Mouse (Mus musculus) forebrain, embryonic 15.5 days (tissue): ENCODE results near the gene Riox1. TPM values are rescaled to one million over a fixed set of nuclear protein-coding genes. Genes with fewer than 3 reads are reported as not detected.

Experiments
- ATAC-seq: fragments of 200-750 bp; cut with Nextera tagmentation; replicated peaks from 2 replicates; pipeline ENCODE4 v1.8.0; 2017; ENCODE audit warnings: mild to moderate bottlenecking, moderate TSS enrichment, moderate library complexity
- H3K27ac ChIP-seq: fragments of 300-500 bp; sonication (generic); replicated peaks from 2 replicates; pipeline ENCODE4 v1.5.1; 2015; ENCODE audit warnings: mild to moderate bottlenecking, inconsistent platforms
- H3K27me3 ChIP-seq: fragments of 300-500 bp; sonication (generic); 2 replicates; pipeline ENCODE4 v1.6.1; 2015; ENCODE audit warnings: inconsistent platforms
- H3K36me3 ChIP-seq: fragments of 300-500 bp; sonication (generic); 2 replicates; pipeline ENCODE4 v1.6.1; 2015; ENCODE audit warnings: mild to moderate bottlenecking, inconsistent platforms
- H3K4me1 ChIP-seq: fragments of 300-500 bp; sonication (generic); 2 replicates; pipeline ENCODE4 v1.6.1; 2015; ENCODE audit warnings: inconsistent platforms
- H3K4me2 ChIP-seq: fragments of 300-500 bp; sonication (generic); replicated peaks from 2 replicates; pipeline ENCODE4 v1.6.1; 2015; ENCODE audit warnings: mild to moderate bottlenecking, inconsistent platforms
- H3K4me3 ChIP-seq: fragments of 300-500 bp; sonication (generic); 2 replicates; pipeline ENCODE4 v1.5.1; 2015; ENCODE audit warnings: mild to moderate bottlenecking, inconsistent platforms
- H3K9ac ChIP-seq: fragments of 300-500 bp; sonication (generic); replicated peaks from 2 replicates; pipeline ENCODE4 v1.6.1; 2015; ENCODE audit warnings: mild to moderate bottlenecking, inconsistent platforms
- H3K9me3 ChIP-seq: fragments of 300-500 bp; sonication (generic); 2 replicates; pipeline ENCODE4 v1.6.1; 2016; ENCODE audit warnings: inconsistent platforms
- WGBS: fragments of 180-500 bp; shearing (Covaris S2); methylation state at CpG from one replicate; pipeline ENCODE4 v1.1.7; 2015; ENCODE audit warnings: mixed read lengths; 5-methylcytosine and 5-hydroxymethylcytosine counted together
- polyA plus RNA-seq: library from polyadenylated mRNA; unstranded; fragments of >200 nt; fragmentation: Nextera tagmentation; extraction: Ambion mirVana; gene quantifications from 2 replicates; pipeline ENCODE4 v1.2.1, GENCODE M21; 2015

Gene Riox1
- polyA plus RNA-seq = 13.0 and 13.7 TPM in 2 replicates

- peaks cover 31% of the 10 kb centered on the region for H3K4me1 ChIP-seq
Observed at GRCm38 (mm10) chr12:83950493-83950839, at the start of gene Riox1. Gene Riox1, plus strand, starts transcription at chr12:83950608.

DNA sequence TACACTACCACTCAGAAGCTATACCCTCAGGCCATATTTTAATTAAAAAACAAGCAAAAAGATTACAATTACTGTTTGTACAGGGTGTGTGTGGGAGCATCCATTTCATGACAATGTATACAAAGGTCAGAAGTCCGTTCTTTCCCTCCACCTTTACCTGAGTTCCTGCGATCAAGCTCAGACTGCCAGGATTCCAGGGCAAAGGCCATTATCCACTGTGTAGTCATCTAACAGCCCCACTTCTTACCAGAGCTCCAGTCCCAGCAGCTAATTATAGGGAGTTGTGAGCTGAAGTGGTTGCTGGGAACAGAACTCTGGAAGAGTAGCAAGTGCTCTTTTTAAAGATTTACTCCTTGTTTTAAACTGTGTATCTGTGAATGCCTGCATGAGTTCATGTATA lies 40.0 kb upstream of the Riox1 start:
- 90% methylated on average over 2 of the region's 2 CpGs for WGBS
- H3K27ac ChIP-seq = no peak overlapping the region
- ATAC-seq = no peak
- H3K9ac ChIP-seq = no peak overlapping the region
- no peaks in the 10 kb centered on the region for H3K9me3 ChIP-seq
- H3K4me3 ChIP-seq = no peak overlapping the region
- H3K36me3 ChIP-seq = no peaks in the 10 kb centered on the region
- H3K27me3 ChIP-seq = no peaks in the 10 kb centered on the region
- no peaks in the 10 kb centered on the region for H3K4me1 ChIP-seq
- H3K4me2 ChIP-seq = no peak overlapping the region

More at GRCm38 (mm10) chr12:83950493-83950839, at the start of gene Riox1:
- peak within 1 kb of the TSS; percentile 74 for H3K9ac ChIP-seq
- peak; percentile 97 for ATAC-seq
- 0% methylated on average over 37 of the region's 37 CpGs for WGBS
- H3K36me3 ChIP-seq = 0 out of 2 replicates have a peak, but pooled peaks cover 1% of the 10 kb centered on the region
- peak within 1 kb of the TSS; percentile 72 for H3K4me2 ChIP-seq
- no peaks in the 10 kb centered on the region for H3K27me3 ChIP-seq
- H3K27ac ChIP-seq = peak within 1 kb of the TSS; percentile 81
- no peaks in the 10 kb centered on the region for H3K9me3 ChIP-seq
- H3K4me3 ChIP-seq = peak within 1 kb of the TSS; percentile 72

- Histone ChIP-seq H3K36me3 (no peaks in the 10 kb centered on the region), H3K9ac (no peak overlapping the region), H3K4me1 (no peaks in the 10 kb centered on the region), H3K9me3 (no peaks in the 10 kb centered on the region), H3K4me2 (no peak overlapping the region), H3K27me3 (no peaks in the 10 kb centered on the region), H3K27ac (no peak overlapping the region), H3K4me3 (no peak overlapping the region)
- ATAC-seq = no peak
- 82% methylated on average over 4 of the region's 4 CpGs for WGBS
Observed at GRCm38 (mm10) chr12:83914202-83914740, 36.1 kb upstream of the Riox1 start.

- ATAC-seq = no peak
- peaks cover 3% of the 10 kb centered on the region; the same call in 1 of the 2 replicates for H3K4me1 ChIP-seq
- H3K4me3 ChIP-seq = no peak overlapping the region
- no peak overlapping the region for H3K4me2 ChIP-seq
- no peak overlapping the region for H3K9ac ChIP-seq
- no peaks in the 10 kb centered on the region for H3K9me3 ChIP-seq
- H3K36me3 ChIP-seq = no peaks in the 10 kb centered on the region
- H3K27me3 ChIP-seq = no peaks in the 10 kb centered on the region
- no peak overlapping the region for H3K27ac ChIP-seq
- 82% methylated on average over 1 of the region's 1 CpGs for WGBS
Observed at GRCm38 (mm10) chr12:83914797-83915196, 35.6 kb upstream of the Riox1 start.

- Histone ChIP-seq H3K27ac (no peak overlapping the region), H3K27me3 (no peaks in the 10 kb centered on the region), H3K9ac (no peak overlapping the region), H3K4me3 (no peak overlapping the region), H3K4me1 (peaks cover 14% of the 10 kb centered on the region), H3K4me2 (no peak overlapping the region), H3K9me3 (no peaks in the 10 kb centered on the region), H3K36me3 (no peaks in the 10 kb centered on the region)
- WGBS = 77% methylated on average over 9 of the region's 9 CpGs
- no peak for ATAC-seq
Observed at GRCm38 (mm10) chr12:83916884-83917283, 33.5 kb upstream of the Riox1 start.

GRCm38 (mm10) chr12:83920721-83921441 lies 29.5 kb upstream of the Riox1 start:
- peak overlapping the region; percentile 81 for H3K4me3 ChIP-seq
- WGBS = under 1% methylated on average over 31 of the region's 31 CpGs
- no peak for ATAC-seq

GRCm38 (mm10) chr12:83921535-83922381 lies 28.6 kb upstream of the Riox1 start, which contains the start of gene Numb:
Gene Numb, minus strand, starts transcription at chr12:83921934.
- Histone ChIP-seq H3K9me3 (no peaks in the 10 kb centered on the region), H3K4me3 (peak within 1 kb of the TSS; percentile 81), H3K36me3 (no peaks in the 10 kb centered on the region), H3K27ac (peak within 1 kb of the TSS; percentile 82), H3K4me2 (peak within 1 kb of the TSS; percentile 90), H3K27me3 (no peaks in the 10 kb centered on the region), H3K4me1 (peaks cover 22% of the 10 kb centered on the region), H3K9ac (peak within 1 kb of the TSS; percentile 77)
- under 1% methylated on average over 63 of the region's 63 CpGs for WGBS
- peak; percentile 100 for ATAC-seq

More at GRCm38 (mm10) chr12:83920721-83921441, 29.5 kb upstream of the Riox1 start:
- peaks cover 22% of the 10 kb centered on the region for H3K4me1 ChIP-seq
- peak overlapping the region; percentile 77 for H3K9ac ChIP-seq
- peak overlapping the region; percentile 90 for H3K4me2 ChIP-seq
- H3K27me3 ChIP-seq = no peaks in the 10 kb centered on the region
- no peaks in the 10 kb centered on the region for H3K9me3 ChIP-seq
- no peaks in the 10 kb centered on the region for H3K36me3 ChIP-seq
- H3K27ac ChIP-seq = peak overlapping the region; percentile 82

DNA sequence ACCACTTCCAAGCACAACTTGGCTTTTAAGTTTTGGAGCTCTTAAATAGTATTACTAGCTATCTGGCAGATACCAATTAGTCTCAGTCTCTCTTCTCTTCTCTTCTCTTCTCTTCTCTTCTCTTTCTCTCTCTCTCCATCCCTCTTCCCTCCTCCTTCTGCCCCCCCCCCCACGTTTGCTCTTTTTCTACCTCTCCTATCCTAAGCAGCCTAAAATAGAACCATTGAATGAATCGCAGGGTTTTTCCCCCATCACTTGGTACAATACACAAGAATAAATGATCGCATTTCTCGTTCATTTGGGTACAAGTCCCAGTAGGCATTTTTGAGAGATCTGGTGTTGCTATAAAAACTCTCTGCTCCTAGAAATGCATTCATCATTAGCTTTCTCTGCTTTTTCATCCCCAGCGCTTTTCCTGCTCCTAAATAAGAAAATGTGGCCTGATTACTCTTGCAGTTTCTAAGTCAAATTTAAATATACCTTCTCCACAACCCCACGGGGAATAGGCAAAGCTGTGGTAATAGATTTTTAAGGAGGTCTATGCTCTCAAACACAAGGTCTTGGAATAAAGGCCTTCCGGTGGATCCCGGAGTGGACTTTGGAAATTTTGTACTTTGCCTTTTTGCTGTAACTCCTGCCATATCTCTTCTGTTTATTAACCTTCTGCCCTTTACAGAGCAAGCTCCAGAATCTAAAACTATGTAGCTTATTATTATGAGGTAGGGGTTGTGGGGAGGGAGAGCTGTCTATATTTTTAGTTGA lies 27.5 kb upstream of the Riox1 start:
- no peaks in the 10 kb centered on the region for H3K27me3 ChIP-seq
- no peaks in the 10 kb centered on the region for H3K36me3 ChIP-seq
- H3K4me3 ChIP-seq = peak overlapping the region; percentile 81
- peak overlapping the region; percentile 38 for H3K9ac ChIP-seq
- H3K9me3 ChIP-seq = no peaks in the 10 kb centered on the region
- peaks cover 22% of the 10 kb centered on the region for H3K4me1 ChIP-seq
- no peak overlapping the region for H3K27ac ChIP-seq
- H3K4me2 ChIP-seq = peak overlapping the region; percentile 45
- WGBS = 34% methylated on average over 8 of the region's 8 CpGs
- no peak for ATAC-seq

DNA sequence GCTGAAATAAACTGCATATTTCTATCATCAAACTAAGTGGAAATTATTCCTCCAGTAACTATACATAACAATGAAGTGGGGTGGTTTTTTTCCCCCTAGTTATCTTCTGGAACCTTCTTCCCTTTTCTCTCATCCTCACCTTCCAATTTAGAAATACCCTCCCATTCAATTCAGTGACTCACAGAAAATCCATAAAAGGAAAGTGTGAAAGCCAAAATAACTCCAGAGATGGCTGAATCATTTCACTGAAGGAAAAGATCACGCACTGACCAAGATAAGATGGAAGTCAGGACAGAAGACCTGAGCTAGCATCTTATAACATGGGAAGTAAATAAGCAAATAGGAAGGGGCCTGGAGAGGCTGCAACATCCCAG lies 26.9 kb upstream of the Riox1 start:
- no peak for ATAC-seq
- 91% methylated on average over 1 of the region's 1 CpGs for WGBS
- no peak overlapping the region for H3K4me3 ChIP-seq
- no peak overlapping the region for H3K9ac ChIP-seq
- H3K27me3 ChIP-seq = no peaks in the 10 kb centered on the region
- H3K27ac ChIP-seq = no peak overlapping the region
- peaks cover 22% of the 10 kb centered on the region for H3K4me1 ChIP-seq
- H3K36me3 ChIP-seq = no peaks in the 10 kb centered on the region
- no peak overlapping the region for H3K4me2 ChIP-seq
- H3K9me3 ChIP-seq = no peaks in the 10 kb centered on the region

- H3K9me3 ChIP-seq = no peaks in the 10 kb centered on the region
- ATAC-seq = no peak
- H3K27me3 ChIP-seq = no peaks in the 10 kb centered on the region
- H3K27ac ChIP-seq = no peak overlapping the region
- no peak overlapping the region for H3K4me3 ChIP-seq
- peaks cover 21% of the 10 kb centered on the region for H3K4me1 ChIP-seq
- H3K9ac ChIP-seq = no peak overlapping the region
- H3K36me3 ChIP-seq = no peaks in the 10 kb centered on the region
- 48% methylated on average over 3 of the region's 3 CpGs for WGBS
- no peak overlapping the region for H3K4me2 ChIP-seq
Observed at GRCm38 (mm10) chr12:83924332-83924731, 26.1 kb upstream of the Riox1 start.

GRCm38 (mm10) chr12:83925160-83925703 lies 25.2 kb upstream of the Riox1 start:
- H3K4me2 ChIP-seq = no peak overlapping the region
- no peak for ATAC-seq
- no peak overlapping the region for H3K27ac ChIP-seq
- no peaks in the 10 kb centered on the region for H3K9me3 ChIP-seq
- no peak overlapping the region for H3K4me3 ChIP-seq
- peaks cover 15% of the 10 kb centered on the region for H3K4me1 ChIP-seq
- H3K27me3 ChIP-seq = no peaks in the 10 kb centered on the region
- no peaks in the 10 kb centered on the region for H3K36me3 ChIP-seq
- H3K9ac ChIP-seq = no peak overlapping the region
- 58% methylated on average over 7 of the region's 7 CpGs for WGBS
